Mouse (Mus musculus): ENCODE results near the gene Tas2r143.

Tas2r143 gene

DNA sequence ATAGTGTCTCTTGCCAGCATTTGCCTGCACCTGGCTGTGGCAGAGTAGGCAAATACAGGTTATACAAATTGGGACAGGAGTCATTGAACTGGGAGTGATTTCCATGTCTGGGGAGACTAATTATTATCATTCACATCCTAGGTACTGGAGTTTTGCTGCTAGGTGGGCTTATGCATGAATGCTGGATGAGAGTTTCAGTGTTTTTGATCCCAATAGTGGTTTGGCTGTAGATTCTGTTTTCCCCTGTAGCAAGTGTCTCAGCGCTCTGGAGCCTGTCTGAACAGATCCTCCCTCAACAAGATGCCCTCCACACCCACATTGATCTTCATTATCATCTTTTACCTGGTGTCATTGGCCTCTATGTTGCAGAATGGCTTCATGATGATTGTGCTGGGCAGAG, at the start of gene Tas2r143:
Gene Tas2r143, plus strand, starts transcription at position 301 of the 400 bp plus-strand sequence.
- in situ Hi-C loops (cut with MboI; ENCODE audit: low pct_unique_long_range_greater_than_20kb in 1 of 2, low sequenced_read_pairs in 2 of 2, unreplicated experiment in 1 of 2) = no loop called here

DNA sequence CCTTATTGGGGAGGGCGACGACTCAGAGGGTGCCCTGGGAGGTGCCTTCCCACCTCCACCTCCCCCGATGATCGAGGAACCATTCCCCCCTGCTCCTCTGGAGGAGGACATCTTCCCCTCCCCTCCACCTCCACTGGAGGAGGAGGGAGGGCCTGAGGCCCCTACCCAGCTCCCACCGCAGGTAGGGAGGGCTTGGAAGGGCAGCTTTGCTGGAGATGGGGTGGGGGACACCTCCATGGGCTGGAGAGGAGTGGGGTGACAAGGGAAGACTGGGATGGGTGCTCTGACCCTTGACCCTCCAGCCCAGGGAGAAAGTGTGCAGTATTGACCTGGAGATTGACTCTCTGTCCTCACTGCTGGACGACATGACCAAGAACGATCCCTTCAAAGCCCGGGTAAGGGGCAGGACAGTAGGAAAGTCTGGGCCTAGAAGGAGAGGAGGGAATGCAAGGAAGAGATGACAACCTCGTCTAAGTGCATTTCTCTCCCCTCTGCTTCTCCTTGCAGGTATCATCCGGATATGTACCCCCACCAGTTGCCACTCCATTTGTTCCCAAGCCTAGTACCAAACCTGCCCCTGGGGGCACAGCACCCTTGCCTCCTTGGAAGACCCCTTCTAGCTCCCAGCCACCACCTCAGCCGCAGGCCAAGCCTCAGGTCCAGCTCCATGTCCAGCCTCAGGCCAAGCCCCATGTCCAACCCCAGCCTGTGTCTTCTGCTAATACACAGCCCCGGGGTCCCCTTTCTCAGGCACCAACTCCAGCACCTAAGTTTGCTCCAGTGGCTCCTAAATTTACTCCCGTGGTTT, 48.9 kb upstream of the Tas2r143 start:
- in situ Hi-C loops (cut with MboI; ENCODE audit: low pct_unique_long_range_greater_than_20kb in 1 of 2, low sequenced_read_pairs in 2 of 2, unreplicated experiment in 1 of 2) = no loop called here

DNA sequence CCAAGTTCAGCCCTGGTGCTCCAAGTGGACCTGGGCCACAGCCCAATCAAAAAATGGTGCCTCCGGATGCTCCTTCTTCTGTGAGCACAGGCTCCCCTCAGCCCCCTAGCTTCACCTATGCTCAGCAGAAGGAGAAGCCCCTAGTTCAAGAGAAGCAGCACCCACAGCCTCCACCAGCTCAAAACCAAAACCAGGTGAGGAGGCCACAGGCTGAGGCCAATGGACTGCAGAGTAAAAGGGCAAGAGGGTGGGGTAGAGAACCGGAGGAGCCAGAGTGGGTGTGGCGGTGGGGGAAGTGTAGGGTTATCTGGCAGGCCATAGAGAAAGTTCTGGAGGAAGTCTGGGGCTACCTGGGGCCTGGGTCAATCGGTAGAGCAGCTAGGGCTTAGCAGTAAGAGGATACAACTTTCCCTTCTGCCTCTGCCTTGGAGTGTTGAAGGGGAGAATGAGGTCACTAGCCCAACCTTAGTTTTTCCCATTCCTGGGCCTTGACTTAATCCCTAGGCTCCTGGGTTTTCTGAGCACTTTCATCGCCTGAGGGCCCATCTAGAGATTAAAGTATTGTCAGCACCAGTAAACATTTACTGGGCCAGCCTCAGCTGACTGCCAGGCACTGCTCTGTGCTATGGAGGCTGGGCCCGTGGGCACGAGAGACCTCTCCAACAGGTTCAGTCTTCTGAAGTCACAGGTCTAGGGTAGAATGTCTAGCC, 48.1 kb upstream of the Tas2r143 start:
- in situ Hi-C loops (cut with MboI; ENCODE audit: low pct_unique_long_range_greater_than_20kb in 1 of 2, low sequenced_read_pairs in 2 of 2, unreplicated experiment in 1 of 2) = no loop called here

DNA sequence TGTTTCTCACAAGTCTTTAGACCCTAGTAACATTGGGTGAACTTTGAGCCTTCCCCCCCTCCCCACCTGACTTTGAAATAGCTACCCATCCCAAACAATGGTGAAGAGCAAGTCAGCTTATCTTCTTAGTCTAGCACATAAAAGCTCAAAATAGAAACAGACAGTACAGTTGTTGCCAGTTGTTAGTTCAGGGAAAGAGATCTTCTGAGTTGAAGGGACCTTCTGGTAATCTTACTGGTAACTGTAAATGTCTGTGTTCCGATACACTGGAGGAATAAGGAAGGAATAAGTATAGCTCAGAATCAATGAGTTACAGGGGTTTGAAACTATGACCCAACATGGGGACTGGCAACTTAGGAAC, 47.6 kb upstream of the Tas2r143 start:
- in situ Hi-C loops (cut with MboI; ENCODE audit: low pct_unique_long_range_greater_than_20kb in 1 of 2, low sequenced_read_pairs in 2 of 2, unreplicated experiment in 1 of 2) = no loop called here

DNA sequence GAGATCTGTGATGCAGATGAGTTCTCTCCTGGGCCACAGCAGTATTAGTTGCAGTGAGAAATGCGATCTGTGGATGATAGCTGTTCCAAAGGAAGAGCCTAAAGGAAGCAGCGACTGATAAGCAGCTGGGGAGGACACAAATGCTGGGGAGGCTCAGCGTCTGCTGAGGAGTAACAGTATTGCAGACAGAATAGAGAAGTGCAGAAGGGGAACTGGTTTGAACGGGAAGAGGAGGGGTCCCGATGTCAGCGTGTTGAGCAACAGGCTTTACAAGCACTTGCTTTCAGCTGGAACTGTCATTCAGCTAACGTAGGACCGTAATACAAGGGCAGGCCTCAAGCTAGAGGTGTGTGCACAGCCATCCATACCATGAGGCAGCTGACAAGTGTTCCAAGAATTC, 46.9 kb upstream of the Tas2r143 start:
- in situ Hi-C loops (cut with MboI; ENCODE audit: low pct_unique_long_range_greater_than_20kb in 1 of 2, low sequenced_read_pairs in 2 of 2, unreplicated experiment in 1 of 2) = no loop called here

DNA sequence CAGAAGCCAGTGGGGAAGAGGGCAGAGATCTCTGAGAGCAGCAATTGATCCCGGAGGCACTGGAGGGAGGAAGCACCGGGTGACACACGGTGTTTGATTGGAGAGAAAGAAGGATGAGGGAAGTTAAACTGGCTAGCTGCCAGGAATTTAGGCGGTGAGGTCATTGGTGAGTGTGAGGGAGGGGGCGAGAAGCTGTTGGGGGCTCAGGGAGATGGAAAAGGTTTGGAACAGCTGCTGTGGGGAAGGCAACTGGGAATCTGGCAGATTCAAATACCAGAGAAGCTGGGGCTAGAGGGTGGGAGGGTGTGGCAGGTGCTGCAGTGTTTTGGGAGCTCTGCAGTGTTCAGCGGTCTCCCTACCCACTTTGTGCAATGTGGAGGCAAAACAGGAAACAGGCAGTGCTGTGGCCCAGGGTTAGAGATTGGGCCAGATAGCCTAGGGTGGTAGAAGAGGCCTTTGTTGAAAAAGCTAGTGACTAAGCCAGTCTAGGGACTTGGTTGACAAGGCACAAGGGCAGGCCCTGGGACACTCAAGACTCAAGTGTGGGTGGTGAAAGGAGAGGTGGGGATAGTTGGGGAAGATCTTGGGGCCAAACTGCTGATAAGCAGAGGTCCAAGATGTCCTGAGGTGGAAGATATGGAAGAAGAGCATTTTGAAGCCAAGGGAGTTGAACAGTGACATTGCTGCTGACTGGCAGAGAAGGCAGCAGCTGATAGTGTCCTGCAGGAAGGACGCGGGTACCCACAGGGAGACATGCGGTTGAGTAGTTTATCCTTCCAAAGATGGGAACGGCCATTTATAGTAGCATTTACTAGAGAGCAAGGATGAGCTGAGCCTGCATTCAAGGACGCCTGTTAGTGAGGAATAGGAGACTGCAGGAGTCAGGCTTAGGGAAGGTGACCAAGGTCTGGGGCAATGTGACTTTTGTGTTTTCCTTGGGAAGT, 45.7 kb upstream of the Tas2r143 start:
- in situ Hi-C loops (cut with MboI; ENCODE audit: low pct_unique_long_range_greater_than_20kb in 1 of 2, low sequenced_read_pairs in 2 of 2, unreplicated experiment in 1 of 2) = no loop called here

DNA sequence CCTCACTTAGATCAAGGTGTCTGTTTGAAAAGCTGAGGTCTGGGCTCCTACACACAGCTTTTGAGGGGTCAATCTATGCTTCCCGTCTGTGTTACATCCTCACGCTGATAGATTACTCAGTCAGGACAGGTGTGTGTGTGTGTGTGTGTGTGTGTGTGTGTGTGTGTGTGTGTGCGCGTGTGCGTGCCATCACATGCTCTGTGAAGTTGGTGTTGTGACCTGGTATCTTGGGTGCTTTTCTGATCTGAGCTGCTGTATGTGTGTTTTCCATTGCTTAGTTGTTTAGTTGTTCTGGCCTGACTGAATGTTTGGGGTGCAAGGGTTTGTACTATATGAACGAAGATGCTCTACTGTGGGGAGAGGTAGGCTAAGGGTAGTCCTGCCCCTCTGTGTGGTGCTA, 44.7 kb upstream of the Tas2r143 start:
- in situ Hi-C loops (cut with MboI; ENCODE audit: low pct_unique_long_range_greater_than_20kb in 1 of 2, low sequenced_read_pairs in 2 of 2, unreplicated experiment in 1 of 2) = no loop called here

DNA sequence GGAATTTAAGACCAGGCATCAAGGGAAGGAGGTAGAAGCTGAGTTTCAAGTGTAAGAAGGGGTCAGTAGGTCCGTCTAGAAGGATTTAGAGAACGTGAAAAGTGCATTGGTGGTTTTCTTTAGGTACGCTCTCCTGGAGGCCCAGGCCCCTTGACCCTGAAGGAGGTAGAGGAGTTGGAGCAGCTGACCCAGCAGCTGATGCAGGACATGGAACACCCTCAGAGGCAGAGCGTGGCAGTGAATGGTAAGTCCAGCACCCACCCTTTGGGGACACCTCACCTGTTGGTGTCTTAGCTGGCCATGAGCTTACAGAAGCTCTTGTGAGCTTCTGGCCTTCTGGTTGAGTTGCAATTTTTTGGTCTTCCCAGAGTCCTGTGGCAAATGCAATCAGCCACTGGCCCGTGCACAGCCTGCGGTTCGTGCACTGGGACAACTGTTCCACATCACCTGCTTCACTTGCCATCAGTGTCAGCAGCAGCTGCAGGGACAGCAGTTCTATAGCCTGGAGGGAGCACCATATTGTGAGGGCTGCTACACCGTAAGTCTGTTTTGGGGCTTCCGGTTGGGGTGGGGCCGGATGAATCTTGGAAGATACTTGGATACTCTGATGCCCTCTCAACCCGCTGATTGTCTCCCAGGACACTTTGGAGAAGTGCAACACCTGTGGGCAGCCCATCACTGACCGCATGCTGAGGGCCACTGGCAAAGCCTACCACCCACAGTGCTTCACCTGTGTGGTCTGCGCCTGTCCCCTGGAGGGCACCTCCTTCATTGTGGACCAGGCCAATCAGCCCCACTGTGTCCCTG, 44.0 kb upstream of the Tas2r143 start:
- in situ Hi-C loops (cut with MboI; ENCODE audit: low pct_unique_long_range_greater_than_20kb in 1 of 2, low sequenced_read_pairs in 2 of 2, unreplicated experiment in 1 of 2) = no loop called here

DNA sequence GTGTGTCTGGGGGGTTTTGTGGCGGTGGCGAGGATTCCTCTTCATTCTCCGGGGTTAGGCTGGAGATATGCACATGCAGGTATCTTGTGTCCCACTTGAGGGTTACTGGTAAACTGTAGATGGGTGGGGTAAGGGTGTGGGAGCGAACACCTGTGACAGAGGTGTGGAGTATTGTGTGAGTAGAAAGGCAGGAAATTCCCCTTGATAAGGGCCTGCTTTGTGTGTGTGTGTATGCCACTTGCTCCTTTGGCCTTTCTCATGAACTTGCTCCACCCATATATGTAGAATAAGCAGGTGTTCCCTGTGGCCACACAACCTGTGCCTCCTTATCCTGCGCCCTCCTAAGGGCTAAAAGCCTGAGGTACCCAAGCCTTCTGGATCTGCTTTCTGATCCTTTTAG, 43.1 kb upstream of the Tas2r143 start:
- in situ Hi-C loops (cut with MboI; ENCODE audit: low pct_unique_long_range_greater_than_20kb in 1 of 2, low sequenced_read_pairs in 2 of 2, unreplicated experiment in 1 of 2) = no loop called here

DNA sequence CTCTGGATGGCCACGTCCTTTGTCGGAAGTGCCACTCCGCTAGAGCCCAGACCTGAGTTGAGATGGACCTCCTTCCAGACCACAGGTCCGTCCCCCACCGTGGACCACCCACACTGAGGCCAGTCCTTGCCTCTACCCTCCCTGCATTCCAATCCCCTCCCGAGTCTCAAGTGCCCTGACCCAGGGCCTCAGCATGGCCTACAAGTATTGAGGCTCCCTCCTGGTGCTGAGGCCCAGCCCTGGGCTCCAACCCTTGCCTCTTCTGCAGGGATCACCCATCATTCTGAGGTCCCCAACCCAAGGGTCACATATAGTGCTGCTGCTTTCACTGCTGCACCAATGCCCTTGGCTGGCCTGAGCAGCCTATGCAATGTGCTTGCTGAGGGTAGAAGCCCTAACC, 42.1 kb upstream of the Tas2r143 start:
- in situ Hi-C loops (cut with MboI; ENCODE audit: low pct_unique_long_range_greater_than_20kb in 1 of 2, low sequenced_read_pairs in 2 of 2, unreplicated experiment in 1 of 2) = no loop called here

DNA sequence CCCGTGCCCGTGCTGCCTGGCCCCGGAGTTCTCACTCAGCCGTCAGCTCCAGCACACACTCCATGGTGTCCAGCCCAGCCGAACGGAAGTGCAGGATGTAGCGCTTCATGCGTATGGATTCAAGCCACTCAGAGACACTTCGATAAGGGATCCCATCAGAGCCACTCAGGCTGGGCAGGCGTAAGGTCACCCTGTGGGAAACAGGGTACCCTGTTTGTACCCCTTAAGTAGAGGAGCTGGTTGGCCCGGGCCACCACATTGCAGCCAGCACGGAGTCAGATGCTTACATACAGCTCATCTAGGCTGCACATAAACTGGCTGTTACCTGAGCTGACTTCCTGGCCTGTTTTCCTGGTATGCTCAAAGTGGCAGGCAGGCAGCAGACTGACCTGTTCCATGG, 41.1 kb upstream of the Tas2r143 start:
- in situ Hi-C loops (cut with MboI; ENCODE audit: low pct_unique_long_range_greater_than_20kb in 1 of 2, low sequenced_read_pairs in 2 of 2, unreplicated experiment in 1 of 2) = no loop called here

DNA sequence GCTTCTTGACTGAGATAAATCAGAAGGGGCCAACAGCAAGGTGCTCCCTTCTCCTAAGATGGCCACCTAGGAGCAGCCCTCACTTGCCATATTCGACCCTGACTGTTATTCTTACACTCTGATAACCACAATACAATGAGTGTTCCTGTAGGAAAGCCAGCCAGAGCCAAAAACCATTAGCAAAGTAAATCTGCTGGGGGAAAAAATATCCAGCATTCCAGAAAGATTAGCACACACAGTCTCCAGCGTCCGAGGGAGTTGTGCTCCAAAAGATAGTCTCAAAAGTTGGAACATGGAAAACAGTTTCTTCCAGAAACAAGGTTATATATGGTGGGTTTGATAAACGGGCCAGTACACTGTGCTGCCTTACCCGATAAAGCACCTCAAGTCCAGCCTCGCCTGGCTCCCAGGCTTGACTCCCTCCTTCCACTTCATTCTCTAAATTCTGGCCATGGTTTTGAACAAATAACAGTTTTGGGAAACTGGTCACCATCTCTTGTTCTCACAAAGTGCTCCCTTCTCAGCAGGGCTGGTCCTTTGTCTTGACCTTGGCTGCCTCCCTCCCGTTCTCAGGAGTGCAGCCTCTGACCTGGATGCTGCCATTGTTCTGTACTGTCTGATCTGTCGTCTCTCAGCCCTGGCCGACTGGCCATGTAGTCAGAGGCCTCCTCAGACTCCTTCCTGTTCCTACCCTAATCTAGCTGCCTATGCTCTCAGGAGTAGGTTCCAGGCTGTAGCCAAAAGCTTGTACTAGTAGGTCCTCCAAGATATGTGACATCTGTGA, 40.5 kb upstream of the Tas2r143 start:
- in situ Hi-C loops (cut with MboI; ENCODE audit: low pct_unique_long_range_greater_than_20kb in 1 of 2, low sequenced_read_pairs in 2 of 2, unreplicated experiment in 1 of 2) = no loop called here

DNA sequence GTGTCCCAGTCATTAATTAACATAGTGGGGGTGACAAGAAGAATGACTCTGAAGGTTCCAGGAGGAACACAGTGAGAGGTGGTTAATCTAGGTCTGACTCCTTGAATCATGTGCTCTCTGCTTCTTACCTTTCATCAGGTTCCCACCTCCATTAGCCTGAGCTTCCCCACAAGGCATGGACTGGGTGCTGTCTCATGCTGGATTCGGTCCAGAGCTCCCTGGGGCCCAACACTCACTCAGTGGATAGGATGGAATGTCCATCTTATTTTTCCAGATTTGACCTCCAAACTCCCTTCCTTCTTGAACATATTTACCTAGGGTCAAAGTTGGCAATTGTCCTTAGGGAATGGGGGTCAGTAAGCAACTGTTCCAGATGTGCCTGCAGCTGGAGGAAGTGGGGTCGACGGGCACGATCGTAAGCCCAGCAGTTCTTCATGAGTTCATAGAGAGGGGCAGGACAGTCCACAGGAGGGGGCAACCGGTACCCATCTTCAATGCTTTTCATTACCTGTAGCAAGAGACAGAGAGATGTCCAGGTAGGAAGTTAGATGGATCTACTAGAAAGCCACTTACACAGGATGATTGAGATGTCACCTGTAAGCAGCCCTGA, 39.7 kb upstream of the Tas2r143 start:
- in situ Hi-C loops (cut with MboI; ENCODE audit: low pct_unique_long_range_greater_than_20kb in 1 of 2, low sequenced_read_pairs in 2 of 2, unreplicated experiment in 1 of 2) = no loop called here

DNA sequence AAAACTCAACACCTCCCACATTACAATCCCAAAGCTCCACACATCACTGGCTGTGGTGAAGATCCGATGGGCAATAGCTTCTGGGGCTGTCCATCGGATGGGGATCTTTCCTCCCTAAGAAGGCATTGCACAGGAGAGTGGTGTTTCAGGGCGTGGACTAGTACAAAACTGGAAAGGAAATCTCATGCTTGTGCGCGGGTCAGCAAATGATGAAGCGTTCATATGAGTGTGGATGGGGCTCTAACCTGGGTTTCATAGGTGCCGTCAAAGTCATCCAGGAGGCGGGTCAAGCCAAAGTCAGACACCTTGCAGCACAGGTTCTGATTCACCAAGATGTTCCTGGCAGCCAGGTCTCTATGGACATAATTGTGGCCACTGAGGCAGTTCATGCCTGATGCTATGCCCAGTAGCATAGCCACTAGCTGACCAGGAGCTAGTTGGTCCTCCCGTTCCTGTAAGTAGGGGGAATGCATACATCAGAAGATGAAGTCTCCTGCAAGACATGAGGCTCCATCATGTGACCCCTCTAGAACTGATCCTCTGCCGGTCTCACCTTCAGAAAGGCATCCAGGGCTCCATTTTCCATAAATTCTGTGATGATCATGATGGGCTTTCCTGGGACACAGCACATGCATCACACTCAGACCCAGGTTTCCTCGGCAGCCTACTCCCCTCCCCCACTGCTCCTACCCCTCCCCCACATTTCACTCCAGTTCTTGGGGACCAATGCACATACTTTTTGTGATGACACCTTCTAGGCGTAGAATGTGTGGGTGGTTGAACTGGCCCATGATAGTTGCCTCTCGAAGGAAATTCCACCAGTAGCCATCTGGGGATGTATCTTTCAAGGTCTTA, 38.8 kb upstream of the Tas2r143 start:
- in situ Hi-C loops (cut with MboI; ENCODE audit: low pct_unique_long_range_greater_than_20kb in 1 of 2, low sequenced_read_pairs in 2 of 2, unreplicated experiment in 1 of 2) = no loop called here

DNA sequence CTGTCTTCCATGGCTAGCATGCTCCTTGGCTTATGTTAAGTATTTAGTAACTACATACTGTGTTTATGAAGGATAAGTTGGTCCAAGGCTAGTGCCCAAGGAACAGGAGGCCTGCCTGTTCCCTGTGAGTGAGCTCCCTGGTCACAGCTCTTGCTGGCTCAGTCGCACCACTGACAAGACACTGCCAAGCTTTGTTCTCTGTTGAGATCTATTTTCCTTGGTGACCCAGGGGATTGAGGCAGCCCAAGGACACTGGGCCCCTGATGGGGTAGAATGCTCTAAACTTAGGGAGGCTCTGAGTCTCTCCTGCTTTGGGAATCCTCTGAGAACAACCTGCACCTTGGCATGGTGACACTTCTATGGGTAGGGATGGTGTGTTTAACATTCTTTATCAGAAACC, 38.0 kb upstream of the Tas2r143 start:
- in situ Hi-C loops (cut with MboI; ENCODE audit: low pct_unique_long_range_greater_than_20kb in 1 of 2, low sequenced_read_pairs in 2 of 2, unreplicated experiment in 1 of 2) = no loop called here

DNA sequence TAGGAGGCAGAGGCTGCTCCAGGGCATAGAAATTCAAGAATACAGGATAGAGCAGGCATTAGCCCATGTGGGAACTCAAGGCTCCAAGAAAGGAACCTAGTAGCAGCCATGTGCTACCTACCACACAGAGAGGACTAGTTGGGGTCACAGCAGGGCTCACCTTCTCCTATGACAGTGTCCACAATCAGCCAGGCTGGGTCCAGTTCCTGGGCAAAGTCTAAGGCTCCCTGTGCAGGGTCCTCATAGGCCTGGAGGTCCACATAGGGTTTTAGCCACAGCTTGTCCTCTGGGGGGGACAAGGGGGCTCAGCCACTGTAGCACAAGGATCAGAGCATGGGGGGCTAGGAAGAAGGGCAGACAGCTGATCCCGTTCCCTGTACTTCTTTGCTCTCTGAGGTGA, 37.5 kb upstream of the Tas2r143 start:
- in situ Hi-C loops (cut with MboI; ENCODE audit: low pct_unique_long_range_greater_than_20kb in 1 of 2, low sequenced_read_pairs in 2 of 2, unreplicated experiment in 1 of 2) = no loop called here
